Mouse (Mus musculus): Measurements from ENCODE around the gene Ext2. TPM values are rescaled to one million over a fixed set of nuclear protein-coding genes. Genes with fewer than 3 reads are reported as not detected.

The Ext2 gene
- polyA plus RNA-seq, 1 experiment from 2014 or later: 69.7 TPM

DNA sequence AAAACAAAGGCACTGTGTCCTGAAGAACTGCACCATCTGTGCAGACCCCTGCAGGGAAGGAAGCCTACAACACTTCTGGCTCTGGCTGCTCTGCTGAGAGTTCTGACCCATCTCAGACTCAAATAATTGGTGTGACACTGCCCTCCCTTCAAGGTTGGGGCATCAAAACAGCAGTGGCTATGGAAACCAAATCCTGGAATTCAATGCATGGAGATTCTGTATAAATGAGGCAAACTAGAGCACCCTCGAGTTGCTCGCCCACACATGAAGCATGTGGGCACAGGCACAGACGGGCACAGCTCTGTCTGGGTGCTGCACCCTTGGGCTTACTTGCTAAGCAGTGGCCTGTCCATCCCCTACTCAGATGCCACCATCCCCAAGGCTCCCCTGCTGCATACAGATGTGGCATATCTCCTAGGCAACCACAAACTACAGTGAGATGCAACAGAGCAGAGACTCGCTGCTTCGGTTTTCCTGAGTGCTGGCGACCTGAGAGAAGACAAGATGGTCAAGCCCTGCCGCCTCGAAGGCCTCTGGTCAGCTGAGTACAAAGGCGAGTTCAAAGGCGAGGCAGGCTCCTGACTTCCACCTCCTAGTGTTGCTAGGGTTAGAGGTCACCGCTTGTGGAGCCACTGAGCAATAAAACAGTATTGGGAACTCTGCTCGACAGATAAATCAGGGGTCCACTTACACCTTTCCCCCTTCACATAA is 37.5 kb downstream of the Ext2 start:
- WGBS: 18% methylated on average over 12 of the region's 12 CpGs

DNA sequence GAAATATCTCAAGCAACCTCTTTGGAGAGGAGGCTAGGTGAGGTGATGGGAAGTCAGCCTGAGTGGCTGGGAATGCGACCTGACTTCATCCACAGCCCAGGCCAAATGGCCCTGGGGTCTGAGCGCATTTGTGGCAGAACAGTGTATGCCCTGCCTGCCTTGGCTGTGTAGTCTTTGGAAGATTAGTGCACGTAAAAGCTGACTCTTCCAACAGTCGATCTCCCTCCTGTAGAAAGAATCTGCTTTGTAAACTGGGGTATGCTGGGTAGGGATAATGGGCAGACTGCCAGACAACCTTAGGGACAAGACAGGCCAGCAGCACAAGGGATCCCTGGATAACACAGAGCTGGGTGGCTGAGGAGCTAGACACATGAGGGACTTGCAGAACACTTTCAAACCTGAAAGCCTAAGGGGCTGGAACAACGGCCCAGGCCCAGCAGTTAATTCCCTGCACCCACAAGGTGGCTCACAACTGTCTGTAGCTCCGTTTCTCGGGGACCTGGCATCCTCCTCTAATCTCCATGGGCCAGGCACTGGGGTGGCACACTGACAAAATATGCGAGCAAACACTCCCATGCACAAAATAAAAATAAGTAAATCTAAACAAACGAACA is 38.3 kb downstream of the Ext2 start:
- Histone ChIP-seq H3K27ac (replicated peaks) (no peak overlapping the region), H3K9me3 (replicated peaks) (no peaks in the 10 kb centered on the region), H3K27me3 (replicated peaks) (no peaks in the 10 kb centered on the region), H3K4me2 (no peak overlapping the region), H3K4me1 (peaks cover 34% of the 10 kb centered on the region), H3K4me3 (replicated peaks) (no peak overlapping the region), H3K36me3 (peaks cover 18% of the 10 kb centered on the region), H3K9ac (replicated peaks) (no peak overlapping the region)
- 55% methylated on average over 9 of the region's 9 CpGs for whole genome bisulfite sequencing
- no peak for ATAC-seq (ENCODE audit: low FRiP score)

More for the DNA sequence above, 37.5 kb downstream of the Ext2 start:
- Histone ChIP-seq H3K4me3 (replicated peaks) (no peak overlapping the region), H3K9me3 (replicated peaks) (no peaks in the 10 kb centered on the region), H3K36me3 (peaks cover 21% of the 10 kb centered on the region), H3K27ac (replicated peaks) (no peak overlapping the region), H3K4me1 (peaks cover 26% of the 10 kb centered on the region), H3K9ac (replicated peaks) (no peak overlapping the region), H3K4me2 (no peak overlapping the region), H3K27me3 (replicated peaks) (no peaks in the 10 kb centered on the region)
- ATAC-seq (ENCODE audit: low FRiP score): peak; percentile 26; the same call in 1 of the 2 replicates

DNA sequence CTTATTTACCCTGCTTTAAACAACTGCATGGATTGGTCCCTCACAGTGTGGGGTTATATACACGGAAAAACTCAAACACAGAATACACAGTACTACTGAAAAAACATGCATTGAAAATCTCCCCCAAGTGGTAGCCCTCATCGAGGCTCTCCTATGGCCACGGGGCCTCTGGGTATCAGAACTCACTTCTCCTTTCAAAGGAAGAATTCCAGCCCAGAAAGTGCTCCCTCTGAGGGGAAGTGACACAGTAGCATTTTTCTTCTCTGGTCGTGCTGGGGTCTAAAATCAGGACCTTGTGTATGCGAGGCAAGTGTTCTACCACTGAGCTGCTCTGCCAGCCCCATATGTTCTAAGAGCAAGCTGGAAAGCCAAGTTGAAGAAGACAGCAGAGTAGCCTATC is 39.7 kb downstream of the Ext2 start:
- no peak overlapping the region for H3K4me2 ChIP-seq
- H3K9me3 ChIP-seq (replicated peaks): no peaks in the 10 kb centered on the region
- H3K4me1 ChIP-seq: peaks cover 38% of the 10 kb centered on the region
- H3K36me3 ChIP-seq: peaks cover 7% of the 10 kb centered on the region; the same call in 1 of the 2 replicates
- H3K9ac ChIP-seq (replicated peaks): no peak overlapping the region
- no peak overlapping the region for H3K27ac ChIP-seq (replicated peaks)
- no peaks in the 10 kb centered on the region for H3K27me3 ChIP-seq (replicated peaks)
- no peak overlapping the region for H3K4me3 ChIP-seq (replicated peaks)
- 60% methylated on average over 5 of the region's 5 CpGs for WGBS
- ATAC-seq (ENCODE audit: low FRiP score): no peak

GRCm38 (mm10) chr2:93782156-93782555 is 40.2 kb downstream of the Ext2 start:
- no peaks in the 10 kb centered on the region for H3K9me3 ChIP-seq (replicated peaks)
- 60% methylated on average over 4 of the region's 4 CpGs for WGBS
- peaks cover 38% of the 10 kb centered on the region for H3K4me1 ChIP-seq
- ATAC-seq (ENCODE audit: low FRiP score): no peak
- H3K4me2 ChIP-seq: no peak overlapping the region
- H3K9ac ChIP-seq (replicated peaks): no peak overlapping the region
- 0 out of 2 replicates have a peak, but pooled peaks cover 6% of the 10 kb centered on the region for H3K36me3 ChIP-seq
- H3K27me3 ChIP-seq (replicated peaks): no peaks in the 10 kb centered on the region
- H3K27ac ChIP-seq (replicated peaks): no peak overlapping the region
- no peak overlapping the region for H3K4me3 ChIP-seq (replicated peaks)

DNA sequence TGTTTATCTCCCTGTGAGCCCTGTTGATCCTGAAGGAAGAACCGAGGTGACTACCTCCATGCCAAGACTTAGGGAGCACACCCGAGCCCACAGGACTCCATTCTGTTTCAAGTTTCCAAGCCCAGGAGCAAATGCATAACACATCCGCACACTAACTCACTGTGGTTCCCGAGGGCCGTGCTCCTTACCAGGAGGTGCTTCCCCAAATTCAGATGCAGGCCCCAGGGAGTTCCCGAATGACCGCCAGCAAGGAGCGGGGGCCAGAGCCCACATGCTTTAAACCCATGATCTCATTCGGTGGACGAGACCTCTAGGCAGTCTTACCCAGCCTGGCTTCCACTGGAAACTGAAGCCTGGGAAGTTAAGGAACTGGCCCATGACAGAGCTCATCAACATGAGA is 41.8 kb downstream of the Ext2 start:
- no peak for ATAC-seq (ENCODE audit: low FRiP score)
- H3K4me1 ChIP-seq: peaks cover 32% of the 10 kb centered on the region

DNA sequence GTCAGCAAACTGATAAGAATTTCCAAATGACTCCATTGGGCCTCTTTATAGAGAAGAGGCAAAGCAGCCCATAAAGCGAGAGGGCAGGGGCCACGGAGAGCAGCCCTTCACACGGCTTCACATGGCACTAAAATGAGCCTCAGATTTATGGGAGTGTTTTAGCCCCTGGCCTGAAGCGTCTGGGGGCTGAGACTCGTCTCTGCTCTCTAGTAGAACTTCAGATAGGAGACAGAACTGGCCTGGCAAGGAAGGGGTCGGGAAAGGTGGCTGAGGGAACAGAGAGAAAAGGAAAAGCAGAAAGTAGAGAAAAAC is 42.5 kb downstream of the Ext2 start:
- Histone ChIP-seq H3K9ac (replicated peaks) (no peak overlapping the region), H3K4me2 (no peak overlapping the region), H3K36me3 (0 out of 2 replicates have a peak, but pooled peaks cover 6% of the 10 kb centered on the region), H3K4me1 (peaks cover 25% of the 10 kb centered on the region), H3K27ac (replicated peaks) (peak overlapping the region; percentile 10; the same call in 1 of the 2 replicates), H3K27me3 (replicated peaks) (no peaks in the 10 kb centered on the region), H3K9me3 (replicated peaks) (no peaks in the 10 kb centered on the region), H3K4me3 (replicated peaks) (no peak overlapping the region)
- WGBS: 16% methylated on average over 6 of the region's 6 CpGs
- ATAC-seq (ENCODE audit: low FRiP score): no peak

More for the DNA sequence above, 41.8 kb downstream of the Ext2 start:
- no peak overlapping the region for H3K4me3 ChIP-seq (replicated peaks)
- no peak overlapping the region for H3K9ac ChIP-seq (replicated peaks)
- WGBS: 68% methylated on average over 10 of the region's 10 CpGs
- no peaks in the 10 kb centered on the region for H3K27me3 ChIP-seq (replicated peaks)
- no peak overlapping the region for H3K27ac ChIP-seq (replicated peaks)
- H3K36me3 ChIP-seq: 0 out of 2 replicates have a peak, but pooled peaks cover 6% of the 10 kb centered on the region
- H3K4me2 ChIP-seq: no peak overlapping the region
- H3K9me3 ChIP-seq (replicated peaks): no peaks in the 10 kb centered on the region

- Histone ChIP-seq H3K4me2 (no peak overlapping the region), H3K9ac (replicated peaks) (no peak overlapping the region), H3K36me3 (0 out of 2 replicates have a peak, but pooled peaks cover 6% of the 10 kb centered on the region), H3K27ac (replicated peaks) (peak overlapping the region; percentile 10; the same call in 1 of the 2 replicates), H3K4me3 (replicated peaks) (no peak overlapping the region), H3K4me1 (peaks cover 22% of the 10 kb centered on the region), H3K9me3 (replicated peaks) (no peaks in the 10 kb centered on the region), H3K27me3 (replicated peaks) (no peaks in the 10 kb centered on the region)
- no peak for ATAC-seq (ENCODE audit: low FRiP score)
- 28% methylated on average over 16 of the region's 16 CpGs for WGBS
Measured at GRCm38 (mm10) chr2:93779081-93779896, 43.1 kb downstream of the Ext2 start.

- Histone ChIP-seq H3K4me1 (peaks cover 15% of the 10 kb centered on the region), H3K36me3 (0 out of 2 replicates have a peak, but pooled peaks cover 6% of the 10 kb centered on the region), H3K4me2 (no peak overlapping the region), H3K4me3 (replicated peaks) (no peak overlapping the region), H3K27me3 (replicated peaks) (no peaks in the 10 kb centered on the region), H3K27ac (replicated peaks) (no peak overlapping the region), H3K9ac (replicated peaks) (no peak overlapping the region), H3K9me3 (replicated peaks) (no peaks in the 10 kb centered on the region)
- WGBS: 88% methylated on average over 5 of the region's 5 CpGs
- no peak for ATAC-seq (ENCODE audit: low FRiP score)
Measured at GRCm38 (mm10) chr2:93778616-93779015, 43.8 kb downstream of the Ext2 start.

DNA sequence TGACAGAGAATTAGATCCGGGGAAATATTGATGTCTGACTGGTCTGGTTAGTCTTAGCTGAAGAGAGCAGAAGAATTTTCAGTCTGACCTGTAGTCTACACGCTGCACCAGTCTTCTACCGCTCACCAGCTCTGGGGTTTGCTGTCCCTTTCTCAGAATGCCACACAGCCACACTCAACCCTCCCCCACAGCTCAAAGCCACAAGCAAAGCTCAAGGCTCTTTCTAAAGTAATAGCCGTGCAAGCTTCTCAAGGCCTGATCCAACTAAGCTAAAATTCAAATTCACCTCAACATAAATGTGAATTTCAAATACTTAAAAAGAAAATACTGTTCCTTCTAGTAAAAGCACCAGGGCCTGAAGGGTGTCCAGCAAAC is 45.3 kb downstream of the Ext2 start:
- H3K9me3 ChIP-seq (replicated peaks): no peaks in the 10 kb centered on the region
- H3K27me3 ChIP-seq (replicated peaks): no peaks in the 10 kb centered on the region
- H3K9ac ChIP-seq (replicated peaks): no peak overlapping the region
- H3K4me3 ChIP-seq (replicated peaks): no peak overlapping the region
- no peak overlapping the region for H3K4me2 ChIP-seq
- ATAC-seq (ENCODE audit: low FRiP score): no peak
- H3K4me1 ChIP-seq: peaks cover 24% of the 10 kb centered on the region
- 83% methylated on average over 4 of the region's 4 CpGs for WGBS
- H3K27ac ChIP-seq (replicated peaks): no peak overlapping the region
- 0 out of 2 replicates have a peak, but pooled peaks cover 5% of the 10 kb centered on the region for H3K36me3 ChIP-seq

- H3K9me3 ChIP-seq (replicated peaks): no peaks in the 10 kb centered on the region
- H3K4me1 ChIP-seq: peaks cover 24% of the 10 kb centered on the region
- no peaks in the 10 kb centered on the region for H3K36me3 ChIP-seq
- no peak overlapping the region for H3K4me3 ChIP-seq (replicated peaks)
- H3K9ac ChIP-seq (replicated peaks): no peak overlapping the region
- ATAC-seq (ENCODE audit: low FRiP score): no peak
- 89% methylated on average over 7 of the region's 7 CpGs for WGBS
- H3K4me2 ChIP-seq: no peak overlapping the region
- H3K27ac ChIP-seq (replicated peaks): no peak overlapping the region
- H3K27me3 ChIP-seq (replicated peaks): no peaks in the 10 kb centered on the region
Measured at GRCm38 (mm10) chr2:93776267-93777055, 45.9 kb downstream of the Ext2 start.

DNA sequence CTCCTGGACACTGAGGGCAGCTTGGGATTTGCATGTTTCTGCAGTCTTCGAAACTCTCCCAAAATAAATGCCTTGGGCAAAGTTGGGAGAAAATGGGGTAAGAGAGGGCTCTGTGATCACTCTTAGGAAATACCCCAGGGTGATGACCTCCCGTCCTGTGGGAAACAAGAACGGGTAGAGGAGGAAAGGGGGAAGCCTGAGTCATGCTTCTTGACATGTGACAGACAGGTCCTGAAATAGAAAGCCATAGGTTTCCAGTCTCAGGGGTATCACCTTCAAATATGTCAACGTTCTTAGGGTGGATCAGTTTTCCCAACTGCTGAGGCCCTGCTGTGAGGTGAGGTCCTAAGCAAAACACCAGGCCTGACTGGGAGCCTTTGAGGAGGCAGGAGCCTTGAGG is 46.9 kb downstream of the Ext2 start:
- H3K4me2 ChIP-seq: no peak overlapping the region
- WGBS: 63% methylated on average over 4 of the region's 4 CpGs
- no peak for ATAC-seq (ENCODE audit: low FRiP score)
- no peak overlapping the region for H3K9ac ChIP-seq (replicated peaks)
- no peak overlapping the region for H3K27ac ChIP-seq (replicated peaks)
- H3K4me3 ChIP-seq (replicated peaks): no peak overlapping the region
- H3K4me1 ChIP-seq: peaks cover 24% of the 10 kb centered on the region
- H3K36me3 ChIP-seq: 0 out of 2 replicates have a peak, but pooled peaks cover 1% of the 10 kb centered on the region
- no peaks in the 10 kb centered on the region for H3K27me3 ChIP-seq (replicated peaks)
- no peaks in the 10 kb centered on the region for H3K9me3 ChIP-seq (replicated peaks)

Data from neural tube, embryonic 15.5 days (tissue).